Mouse (Mus musculus): ENCODE measurements around the gene Sprr2f.

DNA sequence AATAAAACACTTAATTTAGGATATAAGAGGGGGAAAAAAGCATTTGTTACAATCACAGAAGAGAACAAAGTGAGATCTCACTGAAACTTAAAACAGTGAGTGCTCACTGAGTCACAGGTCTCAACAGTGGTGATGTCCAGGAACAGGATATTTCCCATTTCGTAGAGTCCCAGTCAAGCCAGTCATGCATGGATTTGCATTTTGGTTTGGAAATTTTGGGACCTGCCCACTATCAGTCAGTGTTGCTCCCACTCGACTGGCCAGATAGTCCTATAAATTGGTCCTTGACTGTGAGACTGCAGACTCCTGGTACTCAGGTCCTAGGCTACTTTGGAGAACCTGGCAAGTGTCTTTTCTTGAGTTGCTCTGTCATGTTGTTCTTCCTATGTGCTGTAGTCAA, 13.1 kb upstream of the Sprr2f start, which contains the start of gene Sprr2e:
- TF ChIP-seq NELFE (IDR thresholded peaks at IDR 0.05; ENCODE audit: low read depth, low read length) (no peak), ZKSCAN1 (IDR thresholded peaks at IDR 0.05; ENCODE audit: borderline replicate concordance, low read depth, low read length) (no peak), ETS1 (conservative IDR thresholded peaks at IDR 0.05; ENCODE audit: low read depth, low read length) (no peak), CTCF (conservative IDR thresholded peaks at IDR 0.05 in 1 of 2, IDR thresholded peaks at IDR 0.05 in 1 of 2; ENCODE audit: low read depth in 2 of 2, low read length in 2 of 2) (no peak), ZC3H11A (IDR thresholded peaks at IDR 0.05; ENCODE audit: low read depth, low read length) (no peak), POLR2A (IDR thresholded peaks at IDR 0.05; ENCODE audit: low read depth, low read length) (no peak), HCFC1 (IDR thresholded peaks at IDR 0.05; ENCODE audit: low read depth, low read length) (no peak), POLR2AphosphoS2 (IDR thresholded peaks at IDR 0.05; ENCODE audit: low read depth, low read length) (no peak), ELF1 (IDR thresholded peaks at IDR 0.05; ENCODE audit: low read depth, low read length) (no peak)
